Mouse (Mus musculus) ES-E14 (cell line): ENCODE measurements around the gene Tm9sf1. TPM values are rescaled to one million over a fixed set of nuclear protein-coding genes. Genes with fewer than 3 reads are reported as not detected.

Source experiments
- DNase-seq: peaks from one replicate; pipeline ENCODE4 v3.0.0-alpha.2; 2013; ENCODE audit warnings: low read depth, low spot score
- H3K27ac ChIP-seq: 2 replicates; pipeline ENCODE4 v1.5.1; 2012; ENCODE audit warnings: low read depth, mild to moderate bottlenecking, low read length, moderate library complexity, mixed read lengths; ENCODE audit not compliant: poor library complexity, insufficient read depth, severe bottlenecking
- H3K36me3 ChIP-seq: 2 replicates; pipeline ENCODE4 v1.6.1; 2012; ENCODE audit warnings: mild to moderate bottlenecking, low read length, moderate library complexity, mixed read lengths; ENCODE audit not compliant: control insufficient read depth, poor library complexity, insufficient read depth, severe bottlenecking
- H3K4me1 ChIP-seq, 2 experiments: fragments of 150-350 bp in 1 of 2; sonication (generic) in 1 of 2; 2 replicates each; pipeline ENCODE4 v1.6.1; 2012; ENCODE audit warnings: low read length in 2 of 2, mild to moderate bottlenecking in 1 of 2, mixed read lengths in 1 of 2; ENCODE audit not compliant: control insufficient read depth in 2 of 2, insufficient read depth in 2 of 2, poor library complexity in 1 of 2
- H3K4me3 ChIP-seq, 2 experiments: fragments of 150-350 bp in 1 of 2; sonication (generic) in 1 of 2; 2 replicates each; pipeline ENCODE4 v1.5.1; 2012; ENCODE audit warnings: low read length in 2 of 2, low read depth in 1 of 2, mild to moderate bottlenecking in 1 of 2, mixed read lengths in 1 of 2; ENCODE audit not compliant: insufficient read depth in 1 of 2, poor library complexity in 1 of 2, severe bottlenecking in 1 of 2
- H3K9ac ChIP-seq: 2 replicates; pipeline ENCODE4 v1.6.1; 2012; ENCODE audit warnings: low read depth, mild to moderate bottlenecking, low read length, mixed read lengths; ENCODE audit not compliant: poor library complexity, insufficient read depth, severe bottlenecking
- H3K9me3 ChIP-seq: fragments of 150-350 bp; sonication (generic); 2 replicates; pipeline ENCODE4 v1.6.1; 2012; ENCODE audit warnings: low read depth, mild to moderate bottlenecking, low read length; ENCODE audit not compliant: control insufficient read depth, insufficient read depth
- CHD2 ChIP-seq: IDR thresholded peaks from 2 replicates; pipeline ENCODE4 v1.6.1; 2014; ENCODE audit warnings: mild to moderate bottlenecking, low read depth, low read length, inconsistent platforms
- HCFC1 ChIP-seq: IDR thresholded peaks from 2 replicates; pipeline ENCODE4 v1.6.1; 2012; ENCODE audit warnings: low read length, inconsistent platforms, borderline replicate concordance; ENCODE audit not compliant: insufficient read depth
- MAFK ChIP-seq: IDR thresholded peaks from 2 replicates; pipeline ENCODE4 v1.6.1; 2014; ENCODE audit warnings: mild to moderate bottlenecking, low read depth, low read length, inconsistent platforms; ENCODE audit not compliant: insufficient read depth
- ZC3H11A ChIP-seq: IDR thresholded peaks from 2 replicates; pipeline ENCODE4 v1.6.1; 2012; ENCODE audit warnings: low read depth, mild to moderate bottlenecking, inconsistent platforms, low read length, borderline replicate concordance
- ZNF384 ChIP-seq: IDR thresholded peaks from 2 replicates; pipeline ENCODE4 v1.6.1; 2012; ENCODE audit warnings: low read depth, low read length, inconsistent platforms
- in situ Hi-C, 2 experiments: fragments of 600-800 bp; cut with MboI; formaldehyde crosslinking; loops; one replicate each; pipeline ENCODE4 v1.15.1; 2025; ENCODE audit warnings: low sequenced_read_pairs in 2 of 2, inconsistent platforms in 1 of 2; ENCODE audit not compliant: unreplicated experiment in 2 of 2
- total RNA-seq: library from RNA; depleted of rRNA; stranded (reverse); fragments of 300-350 nt; gene quantifications from 2 replicates; pipeline ENCODE4 v1.2.3, GENCODE M21; 2012

Gene Tm9sf1
- total RNA-seq, 1 experiment: 41.1 TPM

DNA sequence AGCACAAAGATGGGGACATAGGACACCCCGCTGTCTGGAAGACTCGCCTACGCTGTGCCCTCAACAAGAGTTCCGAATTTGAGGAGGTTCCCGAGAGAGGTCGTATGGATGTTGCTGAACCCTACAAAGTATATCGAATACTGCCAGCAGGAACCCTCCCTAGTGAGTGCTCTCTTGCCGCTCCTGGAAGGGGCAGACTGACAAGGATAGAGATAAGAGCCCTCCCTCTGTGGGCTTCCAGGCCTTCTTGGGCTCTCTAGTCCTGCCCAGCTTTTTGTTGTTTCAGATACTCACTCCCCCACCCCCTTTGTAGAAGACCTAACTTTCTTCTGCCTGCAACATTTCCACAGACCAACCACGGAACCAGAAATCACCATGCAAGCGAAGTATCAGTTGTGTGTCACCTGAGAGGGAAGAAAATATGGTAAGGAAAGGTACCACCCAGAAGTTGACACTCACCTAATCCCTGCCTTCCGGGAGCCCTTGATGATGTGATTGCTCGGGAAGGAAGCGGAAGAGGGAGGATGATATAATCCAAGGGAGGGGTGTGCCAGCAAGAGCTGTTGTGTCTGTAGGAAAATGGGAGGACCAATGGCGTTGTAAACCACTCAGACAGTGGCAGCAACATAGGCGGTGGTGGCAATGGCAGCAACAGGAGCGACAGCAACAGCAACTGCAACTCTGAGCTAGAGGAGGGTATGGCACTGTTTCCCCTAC is 37.7 kb downstream of the Tm9sf1 start:
- Histone ChIP-seq H3K9ac (peak overlapping the region; percentile 16; the same call in 1 of the 2 replicates), H3K36me3 (peaks cover 47% of the 10 kb centered on the region), H3K27ac (no peak overlapping the region), H3K9me3 (no peaks in the 10 kb centered on the region), H3K4me1 (peaks cover 0 to 15% of the 10 kb centered on the region in 2 experiments; a peak in 2 of 4 replicates), H3K4me3 (no peak overlapping the region)
- no peak for DNase-seq
- TF ChIP-seq CHD2: no peak
- in situ Hi-C loops: no loop called here

- Histone ChIP-seq H3K4me1 (peaks cover 0 to 15% of the 10 kb centered on the region in 2 experiments; a peak in 2 of 4 replicates), H3K9me3 (no peaks in the 10 kb centered on the region), H3K9ac (peak overlapping the region; percentile 54; the same call in 1 of the 2 replicates), H3K27ac (peak overlapping the region; percentile 96; the same call in 1 of the 2 replicates), H3K4me3 (peak overlapping the region; percentile 56 to 59; a peak in 3 of 4 replicates), H3K36me3 (peaks cover 45% of the 10 kb centered on the region)
- TF ChIP-seq ZNF384 (no peak), ZC3H11A (no peak), CHD2 (no peak), MAFK (no peak), HCFC1 (no peak)
- in situ Hi-C loops: no loop called here
- DNase-seq: no peak
Observed at GRCm38 (mm10) chr14:55604823-55605222, 38.8 kb downstream of the Tm9sf1 start.

- peak overlapping the region; percentile 96 for H3K27ac ChIP-seq
- H3K4me1 ChIP-seq: peaks cover 0 to 15% of the 10 kb centered on the region in 2 experiments; a peak in 2 of 4 replicates
- H3K4me3 ChIP-seq: peak overlapping the region; percentile 56 to 59
- peak overlapping the region; percentile 69; the same call in 1 of the 2 replicates for H3K9ac ChIP-seq
- no peak for TF ChIP-seq ZNF384
- peak; percentile 57; the same call in 1 of the 2 replicates for TF ChIP-seq HCFC1
- in situ Hi-C loops: no loop called here
- no peaks in the 10 kb centered on the region for H3K9me3 ChIP-seq
- DNase-seq: peak; percentile 96
- H3K36me3 ChIP-seq: peaks cover 50% of the 10 kb centered on the region
Observed at GRCm38 (mm10) chr14:55603633-55604576, 39.7 kb downstream of the Tm9sf1 start.

GRCm38 (mm10) chr14:55603271-55603632 is 40.4 kb downstream of the Tm9sf1 start, which contains the start of gene Irf9:
Gene Irf9, plus strand, starts transcription at chr14:55603571.
- H3K4me1 ChIP-seq: peaks cover 0 to 15% of the 10 kb centered on the region in 2 experiments; a peak in 2 of 4 replicates
- in situ Hi-C loops: no loop called here

More at GRCm38 (mm10) chr14:55603271-55603632, 40.4 kb downstream of the Tm9sf1 start, which contains the start of gene Irf9:
- peak within 1 kb of the TSS; percentile 96 for H3K27ac ChIP-seq
- TF ChIP-seq ZNF384 (no peak), CHD2 (no peak), MAFK (no peak), HCFC1 (no peak)
- DNase-seq: no peak
- H3K4me3 ChIP-seq: peak within 1 kb of the TSS; percentile 56 to 59
- H3K9me3 ChIP-seq: no peaks in the 10 kb centered on the region
- peak within 1 kb of the TSS; percentile 69; the same call in 1 of the 2 replicates for H3K9ac ChIP-seq
- H3K36me3 ChIP-seq: peaks cover 49% of the 10 kb centered on the region
